Mouse (Mus musculus) gastrocnemius, postnatal 10 days (tissue): ENCODE measurements around the gene Cygb. TPM values are rescaled to one million over a fixed set of nuclear protein-coding genes. Genes with fewer than 3 reads are reported as not detected.

ENCODE experiments used
- DNase-seq: peaks from one replicate; pipeline ENCODE4 v3.0.0; 2021; ENCODE audit warnings: mixed read lengths
- total RNA-seq, 2 experiments: library from RNA; stranded (reverse); gene quantifications; 2 replicates each; pipeline ENCODE4 v1.2.3; 2021

The Cygb gene
- total RNA-seq, 2 experiments from 2014 or later = 26.6 to 30.3 TPM

GRCm38 (mm10) chr11:116656348-116657191 lies 2.5 kb upstream of the Cygb start:
- peak; percentile 18 for DNase-seq

DNA sequence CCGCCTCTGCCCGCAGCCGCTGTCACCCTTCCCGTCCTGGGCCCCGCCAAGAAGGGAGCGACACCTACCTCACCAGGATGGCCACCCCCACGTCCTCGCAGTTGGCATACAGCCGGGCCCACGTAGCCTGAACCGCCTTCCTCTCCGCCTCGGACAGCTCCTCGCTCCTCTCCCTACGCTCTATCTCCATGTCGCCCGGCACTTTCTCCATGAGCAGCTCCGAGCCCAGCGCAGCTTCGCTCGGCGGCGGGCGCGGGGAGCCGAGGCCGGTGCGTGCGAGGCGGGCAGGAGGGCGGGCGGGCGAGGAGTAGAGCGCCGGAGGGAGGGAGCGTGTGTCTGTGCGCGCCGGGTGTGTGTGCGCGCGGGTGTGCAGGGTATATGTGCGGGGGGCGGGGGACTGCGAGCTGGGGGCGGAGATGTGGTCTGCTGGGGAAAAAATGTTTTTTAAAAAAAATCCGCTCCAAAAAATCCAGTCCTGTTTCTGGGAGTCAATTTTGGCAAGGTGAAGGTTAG lies 348 bp downstream of the Cygb start:
- DNase-seq = peak; percentile 61

DNA sequence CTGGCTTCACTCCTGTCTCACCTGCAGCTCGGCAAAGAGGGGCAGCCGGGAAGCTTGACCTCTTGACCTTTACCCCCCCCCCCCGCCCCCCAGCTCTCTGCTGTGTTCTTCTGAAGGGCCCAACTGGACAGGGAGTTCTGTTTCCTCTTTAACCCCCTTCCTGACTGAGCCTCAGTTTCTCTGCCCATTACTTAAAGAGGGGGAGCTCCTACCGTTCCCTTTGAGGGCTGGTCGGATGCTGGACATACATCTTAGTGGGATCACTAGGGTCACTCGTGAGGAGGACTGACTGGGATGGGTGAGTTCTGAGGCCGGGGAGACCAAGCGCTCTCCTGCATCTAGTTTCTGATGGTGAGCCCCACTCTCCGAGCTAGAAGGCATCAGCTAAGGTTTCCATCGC lies 879 bp downstream of the Cygb start, which contains the start of gene Prcd:
Prcd (plus strand) TSS at position 301 of the 400 bp plus-strand sequence.
- no peak for DNase-seq

GRCm38 (mm10) chr11:116652330-116653098 lies 1.6 kb downstream of the Cygb start:
- DNase-seq = peak; percentile 10

GRCm38 (mm10) chr11:116651339-116651738 lies 2.8 kb downstream of the Cygb start:
- no peak for DNase-seq

DNA sequence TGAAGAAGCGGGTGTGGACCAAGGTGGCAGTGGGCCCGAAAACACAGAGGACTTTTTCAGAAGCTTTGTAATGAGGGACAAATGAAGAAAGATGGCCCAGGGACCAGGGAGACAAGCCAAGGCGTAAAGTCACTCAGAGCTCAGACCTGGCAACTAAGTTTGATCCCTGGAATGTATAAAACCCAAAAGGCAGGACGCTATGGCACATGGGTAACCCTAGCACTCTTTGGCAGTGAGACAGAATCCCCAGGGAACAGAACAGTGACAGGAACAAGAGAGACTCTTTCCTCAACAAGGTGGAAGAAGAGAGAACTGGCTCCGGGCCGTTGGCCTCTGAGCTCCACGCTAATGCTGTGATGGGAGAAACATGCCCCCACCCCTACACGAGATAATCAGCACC lies 3.3 kb downstream of the Cygb start:
- no peak for DNase-seq

- no peak for DNase-seq
Measured at GRCm38 (mm10) chr11:116649711-116650337, 4.3 kb downstream of the Cygb start.

GRCm38 (mm10) chr11:116648976-116649375 lies 5.1 kb downstream of the Cygb start:
- DNase-seq = peak; percentile 18

DNA sequence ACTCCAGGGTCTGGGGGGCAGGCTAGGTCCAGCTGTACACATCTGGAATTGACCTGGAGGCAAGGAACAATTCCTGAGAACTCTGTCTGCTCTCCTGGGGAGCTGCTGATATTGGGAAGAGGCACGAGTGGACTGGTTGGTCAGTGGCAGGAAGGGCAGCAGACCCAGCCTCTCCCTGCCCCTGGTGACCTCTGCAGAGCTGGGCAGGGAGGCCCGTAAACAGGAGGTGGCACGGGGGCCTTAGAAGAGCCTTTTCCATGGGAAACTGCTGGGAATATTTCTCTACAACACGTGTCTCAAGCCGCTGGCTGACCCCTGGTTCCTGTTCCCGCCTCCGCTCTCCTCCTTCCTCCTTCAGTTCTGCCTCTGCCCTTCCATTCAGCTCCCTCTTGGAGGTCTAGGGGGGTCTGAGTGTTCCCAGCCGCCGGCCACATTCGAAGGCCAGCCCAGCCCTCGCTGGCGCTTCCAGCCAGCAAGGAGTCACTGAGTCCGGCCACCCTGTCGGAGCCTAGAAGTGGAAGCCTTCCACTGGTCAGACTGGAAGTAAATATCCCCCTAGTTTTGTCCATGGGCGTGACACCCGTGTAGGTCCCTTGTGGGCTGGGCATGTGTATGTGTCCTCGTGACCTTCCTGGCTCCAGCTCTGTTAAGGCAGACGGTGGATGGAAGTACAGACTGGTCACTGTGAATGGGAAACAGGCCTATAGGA lies 5.7 kb downstream of the Cygb start:
- DNase-seq = peak; percentile 49

DNA sequence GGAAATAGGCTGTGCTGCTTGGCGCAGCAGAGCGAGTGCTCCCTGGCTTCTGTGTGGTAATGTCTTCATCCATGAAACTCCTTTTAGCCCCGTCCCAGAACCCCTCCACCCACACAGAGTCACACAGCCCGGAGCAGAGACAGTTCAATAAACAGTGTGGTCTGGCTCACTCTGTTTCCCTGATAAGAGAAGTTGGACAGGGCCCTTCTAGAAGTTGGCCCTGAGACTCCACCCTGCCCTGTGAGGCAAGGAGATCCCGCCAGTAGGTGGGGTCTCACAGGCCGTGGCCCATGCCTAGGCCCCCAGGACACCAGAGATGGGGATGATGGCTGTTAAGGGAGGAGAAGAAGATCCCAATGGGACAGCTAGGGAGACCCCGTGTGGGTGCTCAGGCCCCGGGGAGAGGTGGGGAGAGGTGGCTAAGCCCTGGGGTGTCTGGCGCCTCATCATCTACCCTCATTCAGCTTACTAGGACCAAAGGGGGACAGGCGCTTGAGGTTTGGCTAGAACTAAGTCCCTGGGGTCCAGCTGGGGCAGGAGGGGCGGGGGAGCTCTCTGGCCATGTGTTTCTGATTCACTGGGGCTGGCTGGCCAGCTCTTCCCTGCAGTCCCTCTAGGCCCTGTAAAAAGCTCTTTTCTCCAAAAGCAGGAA lies 6.6 kb downstream of the Cygb start:
- peak; percentile 51 for DNase-seq

GRCm38 (mm10) chr11:116646771-116647170 lies 7.3 kb downstream of the Cygb start:
- DNase-seq = peak; percentile 6

DNA sequence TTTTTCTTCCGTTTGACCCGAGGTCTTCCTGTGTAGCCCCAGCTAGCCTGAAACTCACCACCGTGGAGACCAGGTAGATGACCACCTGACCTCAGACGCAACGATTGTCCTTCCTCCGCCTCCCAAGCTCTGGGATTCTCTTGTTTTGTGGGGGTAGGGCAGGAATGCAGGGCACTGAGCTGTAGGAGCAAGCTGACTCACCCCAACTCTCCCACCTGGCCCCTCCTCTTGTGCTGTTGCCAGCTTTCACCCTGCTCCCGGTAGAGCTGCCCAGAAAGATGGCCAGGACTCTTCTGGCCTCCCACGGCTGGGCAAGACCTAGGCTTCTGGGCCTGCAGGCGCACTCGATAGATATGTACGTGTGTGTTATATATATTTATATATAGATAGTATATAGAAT lies 8.0 kb downstream of the Cygb start:
- no peak for DNase-seq

- DNase-seq = no peak
Measured at GRCm38 (mm10) chr11:116645446-116646110, 8.5 kb downstream of the Cygb start.

DNA sequence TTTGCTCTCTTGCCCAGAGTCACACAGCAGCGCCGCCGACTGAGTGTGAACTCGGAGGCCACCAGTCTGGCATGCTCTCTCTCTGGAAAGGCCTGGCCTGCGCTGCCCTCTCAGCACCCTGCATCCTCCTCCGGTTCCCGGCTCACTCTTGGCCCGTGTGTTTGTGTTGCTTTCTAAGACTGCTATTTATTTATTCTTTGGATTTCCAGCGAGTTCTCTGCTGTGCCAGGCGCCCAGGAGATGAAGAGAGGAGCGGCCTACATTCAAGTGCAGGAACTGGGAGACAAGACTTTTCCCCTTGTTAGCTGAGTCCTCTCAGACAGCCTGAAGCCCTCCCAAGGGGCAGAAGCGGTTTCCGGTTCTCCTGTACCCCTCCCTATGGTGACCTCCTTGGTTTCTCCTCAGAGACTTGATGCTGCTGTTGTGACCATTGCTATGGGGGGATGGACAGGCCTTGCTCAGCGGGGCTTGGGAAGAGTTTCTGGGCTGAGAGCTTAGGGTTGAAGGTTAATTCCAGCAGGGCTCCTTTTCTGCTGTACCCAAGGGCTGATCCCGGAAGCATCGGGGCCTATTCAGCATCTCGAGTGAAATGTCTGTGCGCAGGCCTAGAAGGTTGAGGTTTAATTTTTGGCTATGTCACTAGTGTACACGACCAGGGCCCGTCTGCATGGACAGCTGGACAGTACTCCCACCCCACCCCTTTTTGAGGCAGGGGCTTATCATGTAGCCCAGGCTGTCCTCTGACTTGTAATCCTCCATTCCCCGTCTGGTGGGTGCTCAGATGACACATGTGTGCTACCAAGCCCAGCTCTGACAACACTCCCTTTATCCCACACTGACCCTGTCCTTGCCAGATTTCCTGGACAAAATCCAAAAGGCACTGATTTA lies 9.6 kb downstream of the Cygb start:
- DNase-seq = peak; percentile 29

DNA sequence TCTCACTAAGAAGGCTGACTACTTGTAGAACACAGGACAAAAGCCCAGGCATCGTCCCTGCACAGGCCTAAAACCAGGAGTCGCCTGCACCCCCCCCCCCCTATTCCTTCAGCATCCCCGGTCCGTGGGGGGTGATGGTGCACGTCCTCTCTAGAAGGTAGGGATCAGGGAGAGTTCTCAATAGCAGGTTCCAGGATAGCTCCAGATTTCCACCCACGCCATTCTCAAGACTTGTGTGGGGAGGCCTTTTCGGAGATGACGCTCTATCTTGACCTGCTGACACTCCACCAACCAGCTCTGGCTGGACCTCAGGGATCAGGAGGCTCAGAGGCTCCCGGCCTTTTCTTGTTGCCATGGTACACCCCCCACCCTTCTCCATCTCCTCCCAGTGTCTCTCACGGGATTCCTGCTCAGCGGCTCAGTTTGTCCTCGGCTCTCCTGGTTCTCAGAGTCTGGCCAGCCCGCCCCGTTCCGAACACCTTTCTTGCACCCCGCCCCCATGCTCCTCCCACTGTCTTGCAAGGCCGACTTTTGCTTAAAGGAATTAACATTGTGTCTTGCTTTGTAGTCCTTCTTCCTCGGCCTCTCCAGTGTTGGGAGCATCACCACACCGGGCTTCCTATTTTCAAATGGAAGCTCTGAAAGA lies 10.4 kb downstream of the Cygb start:
- DNase-seq = peak; percentile 30

DNA sequence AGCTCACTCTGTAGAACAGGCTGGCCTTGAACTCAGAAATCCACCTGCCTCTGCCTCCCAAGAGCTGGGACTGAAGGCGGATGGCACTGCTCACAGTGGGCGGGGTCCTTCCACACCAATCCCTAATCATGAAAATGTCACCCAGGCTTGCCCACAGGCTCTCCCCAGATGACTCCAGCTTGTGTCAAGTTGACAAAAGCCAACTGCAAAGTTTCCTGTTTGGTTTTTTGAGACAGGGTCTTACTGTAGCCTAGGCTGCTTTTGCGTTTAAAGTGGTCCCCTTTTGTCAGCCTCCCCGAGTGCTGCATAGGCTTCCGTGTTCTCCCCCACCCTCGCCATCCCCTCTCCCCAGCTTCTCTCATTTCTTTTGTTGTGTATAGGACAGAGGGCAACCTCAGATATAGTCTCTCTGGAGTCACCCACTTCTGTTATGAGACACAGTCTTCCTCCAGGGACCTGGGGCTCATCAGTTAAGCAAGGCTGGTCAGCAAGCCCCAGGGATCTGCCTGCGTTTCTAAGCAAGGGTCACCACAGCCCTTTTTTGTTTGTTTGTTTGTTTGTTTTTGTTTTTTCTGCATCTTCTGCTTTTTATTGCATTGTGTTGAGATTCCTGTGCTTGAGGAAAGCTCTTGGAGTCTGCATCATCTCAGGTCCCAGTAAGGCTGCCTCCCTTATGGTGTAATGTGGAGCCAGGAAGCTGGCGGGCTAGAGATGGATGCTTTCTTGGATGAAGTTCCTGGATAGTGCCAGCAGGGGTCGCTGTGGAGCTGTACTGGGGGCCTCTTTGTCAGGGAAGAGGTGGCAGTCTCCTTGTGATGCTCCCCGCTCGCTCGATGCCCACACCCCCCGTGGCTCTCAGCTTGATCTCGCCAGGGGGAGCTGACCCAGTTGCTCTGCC lies 11.2 kb downstream of the Cygb start:
- peak; percentile 94 for DNase-seq

GRCm38 (mm10) chr11:116641731-116642130 lies 12.4 kb downstream of the Cygb start:
- DNase-seq = no peak

GRCm38 (mm10) chr11:116641168-116641567 lies 12.9 kb downstream of the Cygb start:
- peak; percentile 46 for DNase-seq
